Mouse (Mus musculus) 416B (cell line): ENCODE measurements around the gene Bcas3.
A peak's percentile ranks its signal among the peaks of the same experiment; 100 is the strongest.
"Not testable (repeated sequence)": the region's sequence is repeated elsewhere in the genome, so short reads cannot be mapped to it uniquely, and the experiment has no call there.

ENCODE experiments used
- DNase-seq: peaks from one replicate; pipeline ENCODE4 v3.0.0; 2011; ENCODE audit warnings: low read depth

Gene Bcas3

DNA sequence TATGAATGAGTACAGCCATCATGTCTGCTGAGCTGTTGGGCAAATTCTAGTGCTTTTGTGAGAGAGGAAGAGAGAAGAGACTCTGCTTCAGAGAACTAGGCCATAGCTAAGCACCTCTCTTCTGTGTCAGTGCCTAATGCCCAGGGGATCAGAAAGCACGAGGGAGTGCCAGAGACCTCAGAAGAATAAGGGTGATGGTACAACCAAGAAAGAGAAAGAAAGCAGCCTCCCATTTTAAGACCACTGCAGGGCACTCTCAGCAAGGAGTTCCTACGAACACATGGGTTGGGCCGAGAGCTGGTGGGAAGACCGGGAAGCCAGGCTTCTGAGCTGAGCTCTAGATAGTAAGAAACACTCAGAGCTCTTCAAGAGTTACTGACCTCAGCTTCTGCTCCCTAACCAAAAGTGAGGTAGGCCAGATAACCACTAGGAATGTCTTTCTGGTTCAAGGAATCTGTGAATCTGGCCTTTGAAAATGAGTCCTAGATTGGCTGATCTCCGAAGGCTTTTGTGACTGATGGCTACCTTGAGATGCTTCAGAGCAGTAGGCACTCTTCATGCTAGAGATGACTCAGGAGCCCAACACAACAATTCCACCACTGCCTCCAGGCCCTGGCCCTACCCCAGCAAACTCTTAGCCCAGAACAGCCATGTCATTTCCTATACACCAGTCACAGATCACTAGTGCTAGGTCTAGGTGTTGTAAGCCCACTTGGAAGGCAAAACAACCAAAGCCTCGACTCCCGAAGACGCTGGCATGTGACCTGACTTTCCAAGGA is 359.2 kb downstream of the Bcas3 start:
- peak; percentile 23 for DNase-seq

GRCm38 (mm10) chr11:85712860-85713813 is 360.2 kb downstream of the Bcas3 start:
- DNase-seq, result peak; percentile 98

GRCm38 (mm10) chr11:85713814-85714208 is 360.8 kb downstream of the Bcas3 start:
- no peak for DNase-seq

DNA sequence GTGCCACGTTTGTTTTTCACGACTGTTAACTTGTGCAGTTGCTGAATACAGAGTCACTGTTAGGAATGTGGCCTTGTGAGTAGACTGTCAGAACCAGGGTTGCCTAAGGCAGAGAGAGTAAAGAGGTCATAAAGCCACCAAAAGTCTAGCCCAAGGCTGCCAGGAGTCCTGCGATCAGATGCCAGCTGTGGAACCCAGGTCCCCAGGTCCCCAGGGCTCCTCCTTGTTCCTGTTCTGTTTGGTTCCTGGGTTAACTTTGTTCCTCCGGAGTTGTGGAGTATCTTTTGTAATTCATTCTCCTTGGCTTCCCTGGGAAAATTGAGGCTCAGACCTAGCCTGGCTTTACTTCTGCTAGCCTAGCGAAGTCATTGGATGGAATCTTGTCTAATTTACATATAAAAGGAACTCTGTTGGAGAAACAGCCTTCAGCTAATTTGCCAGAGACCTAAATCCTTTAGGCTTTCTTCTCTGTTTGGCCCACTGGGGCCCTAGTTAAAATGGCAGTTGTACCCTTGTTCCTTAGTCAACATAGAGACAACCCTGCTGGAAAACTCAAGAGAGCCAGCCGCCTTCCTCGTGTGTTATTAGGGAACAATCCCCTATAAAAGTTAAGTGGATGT is 361.5 kb downstream of the Bcas3 start:
- DNase-seq, result no peak

- not testable (repeated sequence) for DNase-seq
Observed at GRCm38 (mm10) chr11:85716730-85717129, 363.8 kb downstream of the Bcas3 start.

DNA sequence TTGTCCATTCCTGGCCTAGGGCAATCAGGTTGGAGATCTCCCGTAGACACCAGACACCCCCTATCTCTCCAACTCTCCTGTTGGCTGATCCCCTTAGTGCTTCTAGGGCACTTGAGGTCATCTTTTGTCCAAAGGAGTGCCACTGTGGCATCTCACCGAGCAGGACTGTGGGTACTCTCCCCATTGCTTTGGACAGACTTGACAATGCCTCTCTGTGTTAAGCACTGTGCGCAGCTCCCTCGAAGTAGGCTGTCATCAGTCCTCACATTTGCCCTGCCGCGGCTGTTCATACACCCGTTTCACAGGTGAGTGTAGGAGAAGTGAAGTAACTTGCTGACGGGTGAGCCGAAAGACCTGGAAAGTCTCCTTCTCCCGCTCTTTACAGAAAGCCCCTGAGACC is 366.1 kb downstream of the Bcas3 start:
- no peak for DNase-seq

DNA sequence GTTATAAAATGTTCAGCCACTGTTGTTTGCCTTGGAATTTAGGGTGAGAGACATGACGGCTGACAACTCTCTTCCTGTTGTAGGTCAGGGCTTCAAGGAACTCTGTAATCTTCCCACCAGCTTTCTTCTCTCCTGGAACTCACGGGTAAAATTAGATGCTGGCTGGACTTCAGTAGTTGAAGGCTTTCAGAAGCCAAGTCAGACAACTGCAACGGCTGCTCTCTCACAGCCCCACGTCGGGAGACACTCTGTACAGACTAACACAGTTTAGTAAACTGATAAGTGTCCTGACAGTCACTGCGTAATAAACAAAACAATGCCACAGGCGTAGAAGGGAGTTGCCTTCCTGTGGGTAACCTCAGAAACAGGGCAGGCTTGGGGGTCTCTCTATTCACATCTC is 366.8 kb downstream of the Bcas3 start:
- no peak for DNase-seq

- no peak for DNase-seq
Observed at GRCm38 (mm10) chr11:85720269-85720773, 367.4 kb downstream of the Bcas3 start.

- DNase-seq, result no peak
Observed at GRCm38 (mm10) chr11:85721986-85722385, 369.0 kb downstream of the Bcas3 start.

- DNase-seq, result peak; percentile 49
Observed at GRCm38 (mm10) chr11:85724159-85724558, 371.2 kb downstream of the Bcas3 start.

DNA sequence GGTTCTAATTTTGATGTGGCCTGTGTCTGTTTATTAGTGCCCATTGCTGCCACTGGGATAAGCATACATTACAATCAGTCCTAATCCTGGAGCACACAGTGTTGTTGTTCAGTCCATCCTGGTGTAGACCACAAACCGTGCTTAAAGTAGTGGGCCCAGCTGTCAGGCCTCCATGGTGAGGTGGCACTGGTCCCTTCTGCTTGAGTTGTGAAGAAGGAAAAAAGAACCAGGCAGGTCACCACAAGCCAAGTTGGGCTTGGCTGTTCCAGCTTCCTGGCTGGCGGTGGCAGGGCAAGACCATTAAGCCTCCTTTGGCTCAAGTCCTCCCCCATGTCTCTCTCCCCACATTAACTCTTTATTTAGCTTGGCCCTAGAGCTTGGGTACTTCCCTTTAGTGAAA is 376.8 kb downstream of the Bcas3 start:
- DNase-seq, result no peak

DNA sequence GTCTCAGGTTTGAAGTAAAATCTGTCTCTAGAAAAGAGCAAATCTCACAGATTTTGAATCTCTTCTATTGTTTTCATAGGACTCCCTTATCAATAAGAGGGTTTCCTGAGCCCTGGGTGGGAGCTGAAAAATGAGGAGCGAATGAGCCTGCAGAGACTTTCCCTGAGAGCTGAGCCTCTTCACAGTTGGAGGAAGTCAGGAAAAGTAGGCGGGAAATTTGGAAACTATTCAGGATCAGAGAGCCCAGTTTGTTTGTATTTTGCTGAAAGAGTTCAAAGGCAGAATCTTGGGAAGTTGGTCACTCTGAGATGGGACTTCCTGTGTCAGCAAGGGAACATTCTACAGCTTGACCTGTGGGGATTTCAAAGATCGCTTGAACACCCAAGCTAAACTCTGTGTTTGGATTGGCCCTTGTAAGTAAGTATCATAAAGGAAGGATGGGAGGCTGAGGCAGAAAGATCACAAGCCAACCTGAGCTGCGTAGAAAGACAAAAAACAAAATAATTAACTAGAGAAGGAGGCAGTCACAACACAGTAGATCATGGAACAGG is 379.6 kb downstream of the Bcas3 start:
- no peak for DNase-seq

DNA sequence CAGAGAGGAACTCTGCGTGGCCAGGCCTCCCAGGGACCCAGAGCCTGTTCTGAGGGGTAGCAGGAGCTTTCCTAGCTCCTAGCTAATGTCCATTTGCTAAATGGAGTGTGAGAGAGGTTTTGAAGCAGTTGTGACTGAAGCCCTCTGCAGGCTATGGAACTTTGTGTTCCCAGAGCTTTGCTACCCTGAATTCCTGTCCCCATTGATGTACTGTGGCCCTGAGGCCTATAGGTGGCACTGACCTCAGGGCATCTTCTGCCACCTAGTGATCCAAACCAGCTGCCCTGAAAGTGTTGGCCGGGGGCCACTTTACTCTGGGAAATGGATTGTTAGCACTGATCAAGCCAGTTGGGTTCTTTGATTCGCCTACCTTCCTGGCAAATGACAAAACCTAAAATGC is 380.6 kb downstream of the Bcas3 start:
- DNase-seq, result peak; percentile 34

DNA sequence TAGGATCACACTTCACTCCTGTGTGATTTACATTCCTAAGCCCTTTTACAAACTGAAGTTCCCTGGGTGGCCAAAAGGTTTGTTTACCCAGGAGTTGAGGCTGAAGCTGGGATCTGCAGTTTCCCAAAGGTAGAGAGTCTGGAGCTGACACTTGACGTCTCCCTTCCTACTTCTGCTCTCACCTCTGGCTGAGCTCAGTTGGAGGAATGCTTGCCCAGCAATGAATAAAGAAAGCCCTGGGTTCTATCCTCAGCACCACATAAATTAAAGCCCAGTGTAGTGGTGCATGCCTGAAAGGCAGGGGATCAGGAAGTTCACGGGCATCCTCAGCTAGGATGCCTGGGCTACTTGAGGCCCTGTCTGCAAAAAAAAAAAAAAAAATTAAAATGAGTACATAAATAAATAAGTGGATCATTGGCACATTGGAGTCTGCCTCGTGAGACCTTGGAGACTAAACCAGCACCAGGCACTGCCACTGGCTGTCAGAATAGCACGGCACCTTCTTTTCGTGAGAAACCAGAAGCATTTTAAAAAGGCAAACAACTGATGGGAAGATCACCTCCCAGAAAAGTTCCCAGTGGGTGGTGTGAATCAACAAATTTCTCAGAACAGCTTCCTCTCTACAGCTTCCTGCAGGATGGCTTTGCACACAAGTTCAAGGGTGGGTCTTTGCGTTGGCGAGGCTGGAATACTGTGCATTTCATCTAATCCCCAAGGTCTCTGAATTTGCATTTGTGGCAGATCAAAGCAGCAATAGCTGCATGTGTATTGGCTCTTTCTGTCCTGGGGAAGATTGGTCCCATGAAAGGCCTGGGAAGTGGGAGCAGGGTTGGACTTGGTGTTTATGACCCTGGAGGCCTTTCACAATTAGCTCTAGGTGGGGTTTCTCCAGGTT is 381.6 kb downstream of the Bcas3 start:
- no peak for DNase-seq

DNA sequence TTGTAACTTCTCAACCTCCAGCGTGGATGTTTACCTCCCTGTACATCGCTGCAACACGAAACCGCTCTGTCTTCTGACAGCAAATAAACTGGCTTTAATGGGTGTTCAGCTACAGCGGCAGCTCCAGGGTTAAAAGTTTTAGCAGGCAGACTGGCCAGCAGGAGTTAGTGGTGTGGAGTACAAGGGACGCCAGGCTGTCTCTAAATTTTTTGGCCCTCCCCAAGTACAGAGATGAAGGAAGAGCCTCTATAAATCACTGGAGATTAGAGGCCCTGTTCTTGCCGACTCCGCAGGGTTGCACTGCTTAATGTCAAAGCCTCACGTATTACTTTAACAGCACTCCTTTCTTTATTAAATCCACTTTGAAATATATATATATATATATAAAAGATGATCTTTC is 384.3 kb downstream of the Bcas3 start:
- DNase-seq, result no peak

GRCm38 (mm10) chr11:85737893-85738292 is 384.9 kb downstream of the Bcas3 start:
- no peak for DNase-seq

DNA sequence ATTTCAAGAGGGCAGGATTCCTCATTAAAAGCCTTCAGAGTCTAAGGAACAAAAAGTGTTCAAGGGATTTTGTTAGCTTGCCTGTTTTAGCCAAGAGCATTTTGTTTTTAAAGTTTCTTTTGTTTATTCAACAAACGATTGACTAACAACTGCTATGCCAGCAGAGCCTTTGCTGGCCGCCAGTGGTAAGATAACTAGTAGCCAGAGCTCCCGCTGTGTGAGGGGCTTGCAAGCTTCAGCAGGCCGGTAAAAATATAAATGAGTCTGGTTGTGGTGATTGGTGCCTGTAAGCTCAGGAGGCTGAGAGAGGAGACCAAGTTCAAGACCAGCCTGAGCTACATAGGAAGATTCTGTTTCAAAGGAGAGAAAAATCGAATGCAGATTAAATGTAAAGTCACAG is 385.6 kb downstream of the Bcas3 start:
- DNase-seq, result no peak

- DNase-seq, result no peak
Observed at GRCm38 (mm10) chr11:85739266-85739977, 386.5 kb downstream of the Bcas3 start.

DNA sequence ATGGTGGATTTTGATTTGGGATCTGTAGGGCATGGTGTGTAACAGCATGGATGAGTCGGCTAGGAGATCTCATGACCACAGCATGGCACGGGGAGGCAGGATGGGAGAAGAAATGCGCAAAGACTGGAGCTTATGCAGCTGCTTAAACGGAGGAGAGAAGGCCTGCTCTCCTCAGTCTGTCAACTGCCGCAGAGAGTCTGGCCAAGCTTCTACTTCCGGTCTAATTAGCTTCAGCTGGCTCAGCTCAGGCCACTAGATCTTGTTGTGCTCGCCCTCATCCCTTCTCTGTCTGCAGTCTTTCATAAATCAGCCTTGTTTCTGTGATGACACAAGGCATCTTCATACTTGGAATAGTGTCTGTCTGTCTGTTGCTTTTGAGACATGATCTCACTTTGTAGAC is 393.4 kb downstream of the Bcas3 start:
- no peak for DNase-seq

DNA sequence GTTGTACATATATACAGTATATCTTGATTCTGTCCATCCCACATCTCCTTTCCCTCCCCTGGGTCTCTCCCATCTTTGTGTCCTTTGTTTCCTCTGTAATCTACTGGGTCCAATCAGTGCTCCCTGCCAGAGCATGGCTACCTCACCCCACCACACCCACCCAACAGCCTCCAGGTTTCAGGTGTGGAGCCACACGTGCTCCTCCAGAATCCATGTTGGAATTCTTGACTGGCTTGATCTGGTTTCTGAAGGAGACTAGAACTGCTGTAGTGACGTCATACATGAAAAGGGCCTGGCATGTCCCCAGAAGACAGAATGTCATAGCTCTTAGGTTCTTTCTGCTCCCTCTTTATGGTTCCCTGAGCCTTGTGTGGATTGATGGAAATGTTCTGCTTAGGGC is 395.9 kb downstream of the Bcas3 start:
- DNase-seq, result no peak
